Mouse (Mus musculus) G1E (cell line): ENCODE measurements around the gene Hist2h3b.
"Not testable (repeated sequence)": the region's sequence is repeated elsewhere in the genome, so short reads cannot be mapped to it uniquely, and the experiment has no call there.

ENCODE experiments used
- CTCF ChIP-seq: IDR thresholded peaks from 2 replicates; pipeline ENCODE4 v1.5.1; 2012; ENCODE audit warnings: low read depth, low read length, inconsistent platforms, mixed read lengths
- GATA1 ChIP-seq: IDR thresholded peaks from 2 replicates; pipeline ENCODE4 v1.6.1; 2012; ENCODE audit warnings: borderline replicate concordance, low read length, inconsistent platforms, mixed read lengths
- GATA2 ChIP-seq: IDR thresholded peaks from 2 replicates; pipeline ENCODE4 v1.6.1; 2012; ENCODE audit warnings: low read depth, low read length, inconsistent platforms, borderline replicate concordance
- POLR2AphosphoS5 ChIP-seq: IDR thresholded peaks from 2 replicates; pipeline ENCODE4 v1.6.1; 2012; ENCODE audit warnings: low read depth, low read length, inconsistent platforms; ENCODE audit not compliant: insufficient replicate concordance
- TAL1 ChIP-seq: conservative IDR thresholded peaks from 2 replicates; pipeline ENCODE4 v1.6.1; 2012; ENCODE audit warnings: low read depth, low read length, inconsistent platforms, mixed read lengths

DNA sequence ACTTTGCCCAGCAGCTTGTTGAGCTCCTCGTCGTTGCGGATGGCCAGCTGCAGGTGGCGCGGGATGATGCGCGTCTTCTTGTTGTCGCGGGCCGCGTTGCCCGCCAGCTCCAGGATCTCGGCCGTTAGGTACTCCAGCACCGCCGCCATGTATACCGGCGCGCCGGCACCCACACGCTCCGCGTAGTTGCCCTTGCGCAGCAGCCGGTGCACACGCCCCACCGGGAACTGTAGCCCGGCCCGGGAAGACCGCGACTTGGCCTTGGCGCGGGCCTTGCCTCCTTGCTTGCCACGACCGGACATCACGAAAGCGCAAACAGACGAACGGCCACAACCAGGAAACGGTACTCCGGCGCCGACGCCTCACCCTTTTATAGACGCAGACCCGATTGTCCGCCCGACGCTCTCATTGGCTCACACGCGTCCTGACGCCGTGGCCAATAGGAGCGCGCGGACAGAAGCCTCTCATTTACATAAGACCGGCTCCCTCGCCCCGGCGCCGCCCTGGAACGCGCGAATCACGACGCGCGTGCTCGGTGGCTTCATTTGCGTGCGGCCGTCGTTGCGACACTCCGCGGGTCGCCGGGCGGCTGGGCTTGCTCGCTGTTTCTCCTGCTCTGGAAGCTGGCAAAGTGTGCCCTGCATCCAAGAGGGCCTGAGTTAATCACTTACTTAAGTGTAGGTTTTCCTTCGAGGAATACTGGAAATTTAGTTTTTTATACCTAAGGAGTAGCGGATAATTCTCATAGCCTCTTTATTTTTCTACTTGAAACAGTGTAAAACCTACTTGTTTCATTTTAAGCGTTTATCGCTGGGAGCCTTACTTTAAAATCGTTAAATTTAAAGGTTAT, 28.3 kb upstream of the Hist2h3b start, which contains the start of gene Hist2h2aa2:
- TF ChIP-seq GATA1, CTCF, TAL1, GATA2, POLR2AphosphoS5: not testable (repeated sequence)
